Mouse (Mus musculus) lung, postnatal 10 days (tissue): ENCODE data around the gene Gjc3.
A peak's percentile ranks its signal among the peaks of the same experiment; 100 is the strongest.

Experiments used
- DNase-seq: peaks from one replicate; pipeline ENCODE4 v3.0.0; 2021

The Gjc3 gene

GRCm38 (mm10) chr5:137909564-137910262 lies 53.2 kb downstream of the Gjc3 start:
- peak; percentile 8 for DNase-seq
